Mouse (Mus musculus): ENCODE measurements around the gene Megf11. TPM values are rescaled to one million over a fixed set of nuclear protein-coding genes. Genes with fewer than 3 reads are reported as not detected.
"Not testable (repeated sequence)": the region's sequence is repeated elsewhere in the genome, so short reads cannot be mapped to it uniquely, and the experiment has no call there.

Gene Megf11
- polyA plus RNA-seq, 1 experiment from 2014 or later, result 16.3 TPM

- Histone ChIP-seq H3K9me3 (no peaks in the 10 kb centered on the region), H3K4me1 (replicated peaks) (no peaks in the 10 kb centered on the region), H3K4me2 (no peak overlapping the region), H3K36me3 (peaks cover 7% of the 10 kb centered on the region; the same call in 1 of the 2 replicates), H3K27ac (replicated peaks) (no peak overlapping the region), H3K27me3 (no peaks in the 10 kb centered on the region), H3K9ac (no peak overlapping the region), H3K4me3 (no peak overlapping the region)
- no peak for ATAC-seq (ENCODE audit: low FRiP score, low read depth)
- 76% methylated on average over 4 of the region's 4 CpGs for WGBS
These were observed 315.3 kb downstream of the Megf11 start for GRCm38 (mm10) chr9:64700451-64701311.

GRCm38 (mm10) chr9:64701651-64702050, 316.2 kb downstream of the Megf11 start:
- ATAC-seq (ENCODE audit: low FRiP score, low read depth), result no peak
- no peak overlapping the region for H3K27ac ChIP-seq (replicated peaks)
- H3K4me1 ChIP-seq (replicated peaks), result no peaks in the 10 kb centered on the region
- H3K9me3 ChIP-seq, result no peaks in the 10 kb centered on the region
- H3K27me3 ChIP-seq, result no peaks in the 10 kb centered on the region
- 100% methylated on average over 1 of the region's 1 CpGs for WGBS
- no peak overlapping the region for H3K4me2 ChIP-seq
- H3K36me3 ChIP-seq, result peaks cover 14% of the 10 kb centered on the region
- H3K4me3 ChIP-seq, result no peak overlapping the region
- no peak overlapping the region for H3K9ac ChIP-seq

GRCm38 (mm10) chr9:64702391-64702790, 317.0 kb downstream of the Megf11 start:
- Histone ChIP-seq H3K4me2 (no peak overlapping the region), H3K9me3 (no peaks in the 10 kb centered on the region), H3K4me1 (replicated peaks) (no peaks in the 10 kb centered on the region), H3K36me3 (peaks cover 18% of the 10 kb centered on the region), H3K27me3 (no peaks in the 10 kb centered on the region), H3K9ac (no peak overlapping the region), H3K27ac (replicated peaks) (no peak overlapping the region), H3K4me3 (no peak overlapping the region)
- ATAC-seq (ENCODE audit: low FRiP score, low read depth), result no peak

- WGBS, result 87% methylated on average over 2 of the region's 2 CpGs
- peaks cover 22% of the 10 kb centered on the region for H3K36me3 ChIP-seq
These were observed 317.5 kb downstream of the Megf11 start for GRCm38 (mm10) chr9:64702937-64703336.

GRCm38 (mm10) chr9:64703420-64703965, 318.1 kb downstream of the Megf11 start:
- Histone ChIP-seq H3K36me3 (peaks cover 26% of the 10 kb centered on the region), H3K27ac (replicated peaks) (no peak overlapping the region), H3K9me3 (no peaks in the 10 kb centered on the region), H3K9ac (no peak overlapping the region), H3K27me3 (no peaks in the 10 kb centered on the region), H3K4me3 (no peak overlapping the region), H3K4me1 (replicated peaks) (no peaks in the 10 kb centered on the region), H3K4me2 (no peak overlapping the region)
- no peak for ATAC-seq (ENCODE audit: low FRiP score, low read depth)

More at GRCm38 (mm10) chr9:64702937-64703336, 317.5 kb downstream of the Megf11 start:
- H3K27me3 ChIP-seq, result no peaks in the 10 kb centered on the region
- H3K9ac ChIP-seq, result no peak overlapping the region
- no peak overlapping the region for H3K27ac ChIP-seq (replicated peaks)
- H3K4me3 ChIP-seq, result no peak overlapping the region
- no peaks in the 10 kb centered on the region for H3K4me1 ChIP-seq (replicated peaks)
- H3K9me3 ChIP-seq, result no peaks in the 10 kb centered on the region
- H3K4me2 ChIP-seq, result no peak overlapping the region
- no peak for ATAC-seq (ENCODE audit: low FRiP score, low read depth)

- H3K27ac ChIP-seq (replicated peaks), result no peak overlapping the region
- no peak overlapping the region for H3K4me2 ChIP-seq
- H3K9me3 ChIP-seq, result no peaks in the 10 kb centered on the region
- no peaks in the 10 kb centered on the region for H3K27me3 ChIP-seq
- H3K4me3 ChIP-seq, result no peak overlapping the region
- H3K9ac ChIP-seq, result no peak overlapping the region
- H3K4me1 ChIP-seq (replicated peaks), result no peaks in the 10 kb centered on the region
- 89% methylated on average over 5 of the region's 5 CpGs for WGBS
- H3K36me3 ChIP-seq, result peaks cover 26% of the 10 kb centered on the region
- ATAC-seq (ENCODE audit: low FRiP score, low read depth), result no peak
These were observed 318.8 kb downstream of the Megf11 start for GRCm38 (mm10) chr9:64704073-64704840.

- 94% methylated on average over 5 of the region's 5 CpGs for WGBS
- H3K4me1 ChIP-seq (replicated peaks); H3K4me3 ChIP-seq; H3K4me2 ChIP-seq; H3K27me3 ChIP-seq; H3K9me3 ChIP-seq; ATAC-seq (ENCODE audit: low FRiP score, low read depth); H3K9ac ChIP-seq; H3K27ac ChIP-seq (replicated peaks): not testable (repeated sequence)
- peaks cover 24% of the 10 kb centered on the region for H3K36me3 ChIP-seq
These were observed 324.9 kb downstream of the Megf11 start for GRCm38 (mm10) chr9:64710291-64710690.

GRCm38 (mm10) chr9:64719526-64720163, 334.2 kb downstream of the Megf11 start:
- 63% methylated on average over 5 of the region's 5 CpGs for WGBS
- no peak overlapping the region for H3K4me3 ChIP-seq
- peaks cover 12% of the 10 kb centered on the region for H3K36me3 ChIP-seq
- no peak overlapping the region for H3K27ac ChIP-seq (replicated peaks)
- ATAC-seq (ENCODE audit: low FRiP score, low read depth), result no peak
- H3K27me3 ChIP-seq, result no peaks in the 10 kb centered on the region
- H3K4me1 ChIP-seq (replicated peaks), result no peaks in the 10 kb centered on the region
- H3K9ac ChIP-seq, result no peak overlapping the region
- H3K4me2 ChIP-seq, result no peak overlapping the region
- no peaks in the 10 kb centered on the region for H3K9me3 ChIP-seq

GRCm38 (mm10) chr9:64726454-64726853, 341.0 kb downstream of the Megf11 start:
- Histone ChIP-seq H3K4me3 (no peak overlapping the region), H3K4me2 (no peak overlapping the region), H3K27me3 (no peaks in the 10 kb centered on the region), H3K9me3 (no peaks in the 10 kb centered on the region), H3K27ac (replicated peaks) (no peak overlapping the region), H3K4me1 (replicated peaks) (no peaks in the 10 kb centered on the region), H3K9ac (no peak overlapping the region), H3K36me3 (peaks cover 16% of the 10 kb centered on the region)
- WGBS, result 93% methylated on average over 5 of the region's 5 CpGs
- no peak for ATAC-seq (ENCODE audit: low FRiP score, low read depth)

GRCm38 (mm10) chr9:64731029-64731560, 345.7 kb downstream of the Megf11 start:
- Histone ChIP-seq H3K9ac (no peak overlapping the region), H3K36me3 (peaks cover 16% of the 10 kb centered on the region), H3K27ac (replicated peaks) (no peak overlapping the region), H3K9me3 (no peaks in the 10 kb centered on the region), H3K4me3 (no peak overlapping the region), H3K4me1 (replicated peaks) (peaks cover 9% of the 10 kb centered on the region), H3K4me2 (no peak overlapping the region), H3K27me3 (no peaks in the 10 kb centered on the region)
- no peak for ATAC-seq (ENCODE audit: low FRiP score, low read depth)
- 91% methylated on average over 3 of the region's 3 CpGs for WGBS

GRCm38 (mm10) chr9:64734166-64734565, 348.7 kb downstream of the Megf11 start:
- no peak overlapping the region for H3K27ac ChIP-seq (replicated peaks)
- no peak overlapping the region for H3K9ac ChIP-seq
- H3K9me3 ChIP-seq, result no peaks in the 10 kb centered on the region
- no peaks in the 10 kb centered on the region for H3K27me3 ChIP-seq
- 83% methylated on average over 6 of the region's 6 CpGs for WGBS
- H3K4me1 ChIP-seq (replicated peaks), result peaks cover 12% of the 10 kb centered on the region
- ATAC-seq (ENCODE audit: low FRiP score, low read depth), result no peak
- no peaks in the 10 kb centered on the region for H3K36me3 ChIP-seq
- H3K4me2 ChIP-seq, result no peak overlapping the region
- H3K4me3 ChIP-seq, result no peak overlapping the region
